Mouse (Mus musculus) hematopoietic stem cell, adult 5-6 weeks (primary cell): Measurements from ENCODE around the gene Rasgrp4. TPM values are rescaled to one million over a fixed set of nuclear protein-coding genes. Genes with fewer than 3 reads are reported as not detected.
A peak's percentile ranks its signal among the peaks of the same experiment; 100 is the strongest.
"Not testable (repeated sequence)": the region's sequence is repeated elsewhere in the genome, so short reads cannot be mapped to it uniquely, and the experiment has no call there.

ENCODE experiments used
- ATAC-seq, 2 experiments: fragments of 125-278 bp in 1 of 2; replicated peaks in 1 of 2; 2 replicates each; pipeline ENCODE4 v1.8.0; 2016 to 2017; ENCODE audit warnings: inconsistent platforms in 2 of 2, mild to moderate bottlenecking in 2 of 2, moderate number of reproducible peaks in 2 of 2, low read depth in 1 of 2, moderate TSS enrichment in 1 of 2; ENCODE audit not compliant: low FRiP score in 2 of 2, poor library complexity in 2 of 2, severe bottlenecking in 2 of 2, insufficient read depth in 1 of 2, low TSS enrichment in 1 of 2
- total RNA-seq: library from RNA; stranded (forward); fragments of 172-1452, 232-1000 nt; gene quantifications from 2 replicates; pipeline ENCODE4 v1.2.3, GENCODE M21; 2017

Rasgrp4 gene
- total RNA-seq, 1 experiment from 2014 or later = 1.9 TPM

DNA sequence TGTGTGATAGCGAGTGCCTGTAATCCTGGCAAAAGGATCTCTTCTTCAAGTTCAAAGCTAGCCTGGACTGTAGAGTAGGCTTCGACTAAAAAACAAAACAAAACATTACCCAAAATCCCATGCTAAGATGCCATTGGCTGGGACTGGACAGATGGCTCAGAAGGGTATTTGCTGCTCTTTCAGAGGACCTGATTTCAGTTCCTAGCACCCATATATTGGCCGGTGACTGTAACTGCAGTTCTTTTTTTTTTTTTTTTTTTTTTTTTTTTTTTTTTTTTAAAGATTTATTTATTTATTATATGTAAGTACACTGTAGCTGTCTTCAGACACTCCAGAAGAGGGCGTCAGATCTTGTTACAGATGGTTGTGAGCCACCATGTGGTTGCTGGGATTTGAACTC lies 4.6 kb downstream of the Rasgrp4 start:
- not testable (repeated sequence) for ATAC-seq

DNA sequence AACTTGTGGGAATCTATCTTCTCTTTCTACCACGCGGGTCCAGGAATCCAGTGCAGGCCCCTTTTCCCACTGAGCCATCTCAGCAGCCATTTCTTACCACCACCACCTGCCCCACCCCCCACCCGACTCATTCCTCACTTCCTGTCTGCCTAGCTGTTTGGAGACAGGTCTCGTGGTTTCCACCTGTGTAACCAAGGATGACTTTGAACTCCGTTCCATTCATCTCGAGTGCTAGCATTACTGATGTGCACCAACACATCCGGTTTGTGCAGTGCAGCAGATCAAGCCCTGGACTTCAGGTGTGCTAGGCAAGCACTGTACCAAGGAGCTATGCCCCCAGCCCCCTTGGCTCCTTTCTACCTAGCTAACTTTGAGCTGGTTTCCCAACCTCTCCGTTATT lies 6.8 kb downstream of the Rasgrp4 start:
- ATAC-seq = no peak

DNA sequence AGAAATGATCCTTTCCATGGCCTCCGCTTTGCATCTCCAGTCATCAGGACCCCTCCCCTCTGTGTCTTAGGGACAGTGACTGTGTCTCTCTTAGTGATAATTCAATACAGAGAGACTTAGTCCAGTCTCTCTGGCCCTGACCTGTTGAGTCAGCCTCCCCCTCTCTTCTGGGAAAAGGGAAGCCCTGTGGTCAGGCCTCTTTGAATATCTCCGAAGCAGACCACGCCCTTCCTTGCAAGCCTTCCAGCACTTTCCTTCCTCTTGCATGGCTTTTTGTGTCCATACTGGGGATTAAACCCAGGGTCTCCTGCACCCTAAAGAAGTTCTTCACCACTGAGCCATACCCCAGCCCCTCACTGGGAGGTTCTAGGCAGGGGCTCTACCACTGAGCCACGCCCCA lies 9.4 kb downstream of the Rasgrp4 start:
- peak; percentile 42 to 62; a peak in 1 of 4 replicates for ATAC-seq

DNA sequence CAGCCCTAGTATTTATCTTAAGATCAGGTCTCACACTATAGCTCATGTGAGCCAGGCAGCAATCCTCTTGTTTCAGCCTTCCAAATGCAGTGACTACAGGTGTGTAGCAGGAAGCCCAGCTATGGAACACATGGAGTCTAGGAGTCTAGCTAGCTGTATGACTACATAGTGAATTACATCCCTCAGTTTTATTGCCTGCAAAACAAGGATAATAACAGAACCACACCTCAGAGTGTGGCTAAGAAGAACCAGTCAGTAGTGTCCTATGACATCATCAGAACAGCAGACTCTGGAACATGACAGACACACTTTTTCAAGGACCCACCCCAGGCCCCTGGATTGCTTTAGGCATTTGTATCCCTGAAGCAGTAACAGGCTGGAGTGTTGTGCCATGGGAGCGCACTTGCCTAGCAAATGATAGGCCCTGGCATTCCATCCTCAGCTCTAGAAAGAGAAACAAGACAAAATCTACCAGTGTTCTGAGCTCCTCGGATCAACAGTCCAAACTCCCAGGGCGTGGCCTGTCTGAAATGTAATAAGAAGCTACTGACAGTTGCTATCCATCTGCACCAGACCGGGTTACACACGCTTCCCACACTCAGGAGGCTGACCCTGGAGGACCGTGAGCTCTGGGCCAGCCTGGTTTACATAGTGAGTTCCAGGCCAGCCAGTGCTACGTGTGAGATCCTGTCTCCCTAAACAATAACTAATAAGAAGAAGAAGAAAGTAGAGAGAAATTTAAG lies 12.1 kb downstream of the Rasgrp4 start:
- no peak for ATAC-seq

DNA sequence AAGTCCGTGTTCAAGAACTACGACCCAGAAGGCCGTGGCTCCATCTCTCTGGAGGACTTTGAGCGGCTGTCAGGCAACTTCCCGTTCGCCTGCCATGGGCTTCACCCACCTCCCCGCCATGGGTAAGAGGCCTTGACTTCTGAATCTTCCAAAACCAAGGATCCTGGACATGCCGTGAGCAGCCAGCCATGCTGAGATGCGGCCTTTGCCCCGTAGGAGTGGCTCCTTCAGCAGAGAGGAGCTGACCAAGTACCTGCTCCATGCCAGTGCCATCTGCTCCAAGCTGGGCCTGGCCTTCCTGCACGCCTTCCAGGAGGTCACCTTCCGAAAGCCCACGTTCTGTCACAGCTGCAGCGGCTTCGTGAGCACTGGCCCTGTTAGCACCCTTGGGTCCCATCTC lies 14.1 kb downstream of the Rasgrp4 start:
- no peak for ATAC-seq

DNA sequence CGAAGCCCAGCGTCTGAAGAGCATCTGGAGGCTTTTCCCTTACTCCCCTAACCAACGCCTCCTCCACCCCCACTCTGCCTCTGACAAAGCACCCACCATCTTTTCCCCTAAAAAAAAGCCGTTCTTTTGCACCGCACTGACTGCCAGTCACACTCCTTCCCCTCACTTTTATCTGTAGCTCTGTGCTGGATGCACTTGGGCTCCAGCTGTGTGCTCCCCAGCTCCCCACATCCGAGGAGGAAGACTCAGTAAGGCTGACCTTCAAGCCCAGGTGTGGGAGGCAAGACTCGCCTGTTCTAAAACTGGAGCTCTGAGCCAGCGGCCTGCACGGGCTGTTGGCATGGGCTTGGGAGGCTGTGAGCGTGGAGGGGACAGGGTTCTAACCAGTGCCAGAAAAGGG lies 16.8 kb downstream of the Rasgrp4 start:
- no peak for ATAC-seq

DNA sequence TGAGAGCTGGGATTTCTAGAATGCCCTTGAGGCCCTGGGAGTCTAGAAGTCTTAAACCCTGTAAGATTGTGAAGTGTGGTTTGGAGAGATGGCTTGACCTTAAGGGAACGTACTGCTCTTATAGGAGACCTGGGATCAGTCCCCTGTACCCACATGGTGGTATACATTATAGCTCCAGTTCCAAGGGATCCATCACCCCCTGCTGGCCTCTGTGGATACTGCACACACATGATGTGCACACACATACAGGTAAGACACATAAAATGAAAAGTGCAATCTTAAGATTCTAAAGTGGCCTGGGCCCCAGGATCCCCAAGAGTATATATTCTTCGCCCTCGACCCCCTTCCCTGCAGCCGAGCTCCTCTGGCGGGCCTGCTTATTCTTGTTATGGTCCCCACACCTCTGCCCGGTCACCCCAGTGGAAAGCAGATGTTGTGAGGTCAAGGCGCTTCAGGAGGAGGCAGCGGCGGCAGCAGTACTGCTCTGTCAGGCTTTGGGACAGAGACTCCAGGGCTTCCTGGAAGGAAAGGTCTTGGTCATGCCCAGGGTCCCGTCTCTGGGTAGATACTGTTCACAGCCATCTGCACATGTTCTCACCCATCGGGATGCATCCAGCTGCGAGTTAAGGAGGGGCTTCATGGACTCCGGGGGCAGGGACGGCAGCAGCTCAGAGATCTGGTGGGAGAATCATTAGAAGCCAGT lies 19.5 kb downstream of the Rasgrp4 start:
- no peak for ATAC-seq

DNA sequence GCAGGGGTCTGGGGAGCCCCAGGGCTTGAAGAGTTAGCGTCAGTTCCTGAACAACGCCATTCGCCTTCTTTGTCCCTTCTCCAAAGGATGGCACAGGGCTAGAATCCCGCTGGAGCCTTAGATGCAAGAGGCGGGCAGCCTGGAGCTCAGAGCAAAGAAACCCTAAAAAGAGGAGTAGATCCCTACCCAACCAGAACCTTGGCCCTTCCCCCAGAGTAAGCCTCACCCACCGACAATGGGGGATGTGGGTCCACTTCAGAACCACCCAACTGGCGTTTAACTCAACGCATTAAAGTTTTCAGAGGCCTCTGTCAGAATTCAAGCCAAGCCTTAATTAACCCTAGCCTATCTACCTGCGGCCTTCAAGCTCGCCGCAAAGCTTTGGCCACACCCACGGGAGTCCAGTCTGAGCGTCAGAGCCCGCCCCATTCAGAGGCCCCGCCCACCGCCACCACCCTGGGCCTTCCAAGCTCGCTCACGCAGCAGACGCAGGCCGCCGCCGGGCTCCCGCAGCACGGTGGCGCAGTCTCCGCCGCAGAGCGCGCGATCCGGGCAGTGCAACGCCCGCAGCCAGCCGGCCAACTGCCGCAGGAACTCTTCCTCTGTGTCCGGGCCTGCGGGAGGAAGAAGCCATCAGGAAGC lies 20.7 kb downstream of the Rasgrp4 start:
- ATAC-seq = peak; percentile 66 to 79

DNA sequence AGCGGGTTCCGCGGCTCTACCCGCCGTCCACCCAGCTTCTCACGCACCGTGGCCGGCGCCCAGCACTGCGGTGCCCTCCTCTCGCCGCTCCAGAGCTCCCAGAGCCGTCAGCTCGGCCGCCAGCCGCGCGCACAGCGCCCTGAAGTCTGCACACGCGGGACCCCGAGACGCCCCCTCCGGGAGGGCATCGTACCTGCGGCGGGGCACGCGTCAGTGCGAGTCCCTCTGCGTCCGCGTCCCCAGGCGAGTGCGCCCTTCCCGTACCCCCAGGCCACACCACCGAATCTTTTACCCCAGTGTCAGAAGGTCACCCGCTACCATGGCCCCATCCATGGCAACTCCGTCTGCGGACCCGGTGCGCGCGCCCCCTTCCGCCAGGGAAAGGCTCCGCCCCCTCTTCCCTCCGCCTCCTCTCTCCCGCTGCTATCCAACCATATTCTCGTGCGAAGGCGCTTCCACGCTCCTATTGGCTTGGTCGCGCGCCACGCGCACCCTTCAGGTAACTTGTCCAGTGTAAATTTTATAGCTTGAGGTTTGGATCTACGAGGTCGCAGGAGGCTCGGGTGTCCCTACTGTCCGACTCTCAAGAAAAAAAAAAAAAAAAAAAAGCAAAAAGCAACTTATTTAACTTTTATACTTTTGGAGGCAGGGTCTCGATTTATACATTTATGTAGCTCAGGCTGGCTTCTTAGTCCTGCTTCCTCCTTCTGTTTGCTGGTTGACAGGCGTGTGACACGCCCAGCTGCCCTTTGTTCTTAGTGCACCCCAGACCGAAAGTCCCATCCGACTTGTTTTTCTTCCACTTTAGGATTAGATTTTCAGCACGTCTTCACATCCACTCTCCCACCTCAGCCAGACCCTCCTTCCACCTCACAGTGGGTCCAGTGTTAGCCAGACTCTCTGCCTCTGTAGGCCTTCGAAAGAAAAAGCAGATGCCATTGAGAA lies 21.5 kb downstream of the Rasgrp4 start, which contains the start of gene Fam98c:
Fam98c (minus strand) TSS at position 397 of the 945 bp plus-strand sequence.
- peak; percentile 87 to 89 for ATAC-seq

DNA sequence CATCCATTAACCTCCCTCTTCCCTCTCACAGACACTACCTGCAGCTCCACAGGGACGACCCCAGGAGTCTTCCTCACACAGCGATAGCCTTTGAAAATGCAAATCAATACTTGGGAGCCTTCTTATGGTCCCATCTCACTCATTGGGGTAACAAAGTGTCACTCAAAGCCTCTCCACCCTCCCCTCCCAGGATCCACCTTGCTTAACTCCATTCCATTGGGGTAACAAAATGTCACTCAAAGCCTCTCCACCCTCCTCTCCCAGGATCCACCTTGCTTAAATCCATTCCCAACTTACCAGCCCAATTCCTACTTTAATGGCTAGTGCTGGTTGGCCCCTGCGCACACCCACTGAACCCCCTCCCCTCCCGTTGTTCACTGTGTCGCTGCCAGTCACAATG lies 23.6 kb downstream of the Rasgrp4 start:
- no peak for ATAC-seq

DNA sequence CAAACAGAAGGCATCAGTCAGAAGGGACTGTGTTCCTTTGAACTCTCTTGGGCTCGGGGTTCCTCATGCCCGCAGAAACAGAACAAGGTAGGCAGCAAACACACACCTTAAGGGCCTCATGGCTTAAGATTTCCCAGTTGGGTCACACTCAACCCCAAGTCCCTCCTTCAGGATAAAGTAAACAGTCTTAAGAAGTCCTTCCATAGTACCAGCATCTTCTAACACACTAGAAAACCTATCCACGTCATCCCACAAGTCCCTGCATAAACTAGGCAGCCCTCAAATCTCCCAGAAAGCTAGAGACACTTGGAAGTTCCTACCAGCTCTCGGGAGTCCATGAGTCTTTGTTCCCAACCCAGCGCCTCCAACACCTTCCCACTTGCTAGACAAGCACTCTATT lies 27.6 kb downstream of the Rasgrp4 start:
- no peak for ATAC-seq

DNA sequence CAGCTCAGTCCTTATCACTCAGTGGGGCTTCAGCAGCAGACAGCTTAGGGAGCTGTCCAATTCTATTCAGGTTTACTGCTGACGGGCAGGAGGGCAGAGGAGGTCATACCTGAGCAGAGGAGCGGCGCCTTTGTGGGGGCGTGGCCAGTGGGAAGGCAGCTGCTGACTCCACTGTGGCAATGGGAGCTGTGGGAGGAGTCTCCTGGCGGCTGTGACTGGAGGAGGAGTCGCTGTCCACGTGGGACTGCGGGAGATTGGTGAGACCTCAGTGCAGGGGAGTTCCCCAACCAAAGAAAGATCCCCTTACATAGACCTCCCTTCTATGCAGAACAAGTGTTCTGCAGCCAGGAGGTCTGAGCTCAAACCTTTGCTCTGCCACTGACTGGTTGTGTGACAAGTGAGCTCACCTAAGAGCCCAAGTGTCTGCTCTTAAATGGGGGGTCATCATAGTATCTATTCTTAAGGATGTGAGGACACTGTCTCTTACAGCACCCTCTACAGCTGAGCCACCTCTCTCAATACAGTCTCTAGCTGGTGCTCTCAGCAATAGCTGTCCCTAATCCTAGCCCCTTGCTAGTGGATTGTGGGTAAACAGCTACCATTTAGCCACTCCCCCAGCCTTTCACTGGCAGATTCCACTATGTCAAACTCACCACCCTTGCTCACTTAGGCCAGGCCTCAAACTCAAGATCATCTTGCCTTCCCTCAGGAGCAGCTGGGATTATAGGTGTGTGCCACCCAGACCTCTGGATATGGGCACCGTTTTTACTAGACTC lies 28.3 kb downstream of the Rasgrp4 start:
- peak; percentile 86 to 89 for ATAC-seq

DNA sequence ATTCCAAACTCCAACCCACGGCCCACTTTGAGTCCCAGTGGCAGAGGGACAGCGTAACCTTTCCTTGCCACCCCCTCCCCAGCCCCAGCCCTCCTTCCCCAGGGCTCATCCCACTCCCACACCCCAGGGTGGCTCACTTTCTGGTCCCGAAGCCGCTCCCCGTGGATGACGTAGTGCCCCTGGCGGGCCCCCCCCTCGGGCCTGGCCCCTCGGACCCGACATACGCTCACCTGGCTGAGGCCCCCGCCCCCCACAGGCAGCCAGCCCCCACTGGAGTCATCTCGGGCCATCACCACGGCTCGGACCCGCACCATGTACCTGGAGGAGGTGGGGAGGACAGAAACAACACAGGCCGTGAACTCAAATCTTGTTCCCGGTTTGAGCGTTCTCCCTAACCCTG lies 33.0 kb downstream of the Rasgrp4 start:
- no peak for ATAC-seq

DNA sequence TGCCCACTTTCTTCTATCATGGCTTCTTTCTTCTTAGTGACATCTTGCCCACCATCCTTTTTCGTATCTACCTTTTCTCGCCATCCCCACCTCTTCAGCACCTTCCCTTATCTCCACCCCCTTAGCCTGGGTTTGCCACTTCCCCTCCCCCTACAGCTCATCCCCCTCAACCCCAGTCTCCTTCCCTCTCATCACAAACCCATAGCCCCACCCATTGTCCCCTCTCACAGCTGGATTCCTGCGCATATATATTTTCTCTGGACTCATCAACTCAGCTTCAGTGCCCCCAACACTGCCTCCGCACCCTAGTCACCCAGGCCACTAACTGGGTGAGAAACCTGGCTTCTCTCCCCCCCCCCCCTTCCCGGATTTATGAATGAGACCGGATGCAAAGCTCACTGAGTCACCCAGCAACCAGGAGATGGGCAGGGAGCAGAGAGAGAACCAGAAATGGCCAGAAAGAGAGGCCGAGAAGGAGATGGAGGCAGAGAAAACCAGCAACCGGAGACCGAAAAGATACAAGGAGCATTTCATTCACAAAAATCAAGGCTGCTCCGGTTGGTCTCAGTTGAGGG lies 33.6 kb downstream of the Rasgrp4 start:
- no peak for ATAC-seq

DNA sequence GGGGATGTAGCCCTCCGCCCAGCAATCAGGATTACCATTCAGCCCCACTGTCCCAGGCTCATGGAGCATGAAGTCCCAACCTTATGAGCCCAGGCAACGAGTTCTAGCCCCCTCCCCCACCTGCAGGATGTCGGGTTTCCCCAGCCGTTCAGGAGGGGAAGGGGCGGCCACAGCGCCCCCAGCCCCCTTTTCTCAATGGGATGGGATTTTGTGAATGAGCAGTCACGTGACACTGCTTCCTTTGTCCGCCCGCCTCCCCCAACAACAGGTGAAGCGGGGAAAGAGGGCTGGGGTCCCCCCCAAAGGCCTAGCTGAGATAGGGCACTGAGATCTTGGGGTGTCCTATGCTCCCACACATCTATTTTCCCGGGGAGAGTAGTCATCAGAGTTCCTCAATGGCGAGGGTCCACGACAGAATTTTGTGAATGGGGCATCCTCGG lies 34.2 kb downstream of the Rasgrp4 start:
- no peak for ATAC-seq
